Mouse (Mus musculus) embryo, embryonic 9.5 days (tissue): ENCODE data around the gene Mst1r.
A peak's percentile ranks its signal among the peaks of the same experiment; 100 is the strongest.

Experiments
- DNase-seq: peaks from one replicate; pipeline ENCODE4 v3.0.0-alpha.2; 2017; ENCODE audit errors: extremely low spot score

Gene Mst1r

GRCm38 (mm10) chr9:107914764-107915420 lies 8.2 kb downstream of the Mst1r start:
- no peak for DNase-seq

GRCm38 (mm10) chr9:107917895-107918608 lies 11.4 kb downstream of the Mst1r start:
- no peak for DNase-seq

DNA sequence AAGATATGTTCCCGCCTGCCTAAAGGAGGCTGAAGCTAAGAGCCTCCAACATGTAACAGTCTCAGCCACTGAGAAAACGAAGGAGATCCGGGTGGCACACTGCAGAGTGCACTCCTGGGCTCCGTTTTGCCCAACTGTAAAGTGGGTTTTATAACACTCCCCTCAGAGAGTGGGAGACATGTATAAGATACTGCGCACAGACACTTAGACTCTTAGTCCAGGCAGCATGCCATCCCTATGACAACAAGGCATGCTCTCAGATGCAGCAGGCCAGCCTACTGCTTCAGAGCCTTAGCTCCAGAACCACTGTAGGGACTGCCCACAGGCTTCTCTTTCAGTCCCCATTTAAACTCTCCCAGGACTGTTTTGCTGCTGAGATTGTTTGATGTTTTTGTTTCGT lies 12.2 kb downstream of the Mst1r start:
- no peak for DNase-seq

GRCm38 (mm10) chr9:107919441-107919840 lies 12.8 kb downstream of the Mst1r start:
- DNase-seq: no peak

GRCm38 (mm10) chr9:107923021-107923420 lies 16.3 kb downstream of the Mst1r start:
- no peak for DNase-seq

DNA sequence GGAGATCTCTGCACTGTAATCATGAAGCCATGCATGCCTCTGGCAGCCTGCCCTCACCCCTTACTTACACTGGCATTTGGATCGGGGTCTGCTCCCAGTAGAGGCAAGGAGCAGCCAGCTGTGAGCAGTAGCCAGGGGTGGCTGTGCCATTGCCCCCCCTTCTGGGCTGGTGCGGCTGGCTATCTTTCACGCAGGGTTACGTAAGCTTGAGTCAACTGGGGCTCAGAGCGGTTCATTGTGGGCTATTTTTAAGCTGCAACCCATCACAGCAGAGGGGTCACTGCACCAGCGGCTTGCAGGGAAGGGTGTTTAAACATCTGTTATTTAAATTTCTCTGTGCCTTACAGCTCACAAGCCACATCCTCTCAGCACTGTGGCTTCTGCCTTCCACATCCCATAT lies 17.3 kb downstream of the Mst1r start:
- DNase-seq: no peak

DNA sequence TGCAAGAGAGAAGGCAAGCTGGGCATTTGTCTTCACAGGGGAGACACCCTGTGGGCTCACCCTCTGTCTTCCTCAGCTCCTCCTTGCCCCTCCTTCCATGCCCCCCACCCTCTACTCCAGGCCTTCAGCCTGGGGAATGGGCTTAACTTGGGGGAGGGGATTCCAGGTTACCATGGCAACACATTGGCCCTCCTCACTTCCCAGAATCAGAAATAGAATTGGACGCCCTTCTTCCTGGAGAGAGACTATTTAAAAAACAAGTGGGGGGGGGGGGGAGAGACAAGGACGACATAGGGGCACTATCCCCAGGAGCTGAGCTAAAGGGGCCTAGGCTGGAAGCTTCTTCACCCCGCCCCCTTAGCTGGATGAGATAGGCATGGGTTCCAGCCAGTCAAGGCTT lies 18.6 kb downstream of the Mst1r start:
- DNase-seq: no peak

- no peak for DNase-seq
Measured at GRCm38 (mm10) chr9:107926920-107927420, 20.3 kb downstream of the Mst1r start.

DNA sequence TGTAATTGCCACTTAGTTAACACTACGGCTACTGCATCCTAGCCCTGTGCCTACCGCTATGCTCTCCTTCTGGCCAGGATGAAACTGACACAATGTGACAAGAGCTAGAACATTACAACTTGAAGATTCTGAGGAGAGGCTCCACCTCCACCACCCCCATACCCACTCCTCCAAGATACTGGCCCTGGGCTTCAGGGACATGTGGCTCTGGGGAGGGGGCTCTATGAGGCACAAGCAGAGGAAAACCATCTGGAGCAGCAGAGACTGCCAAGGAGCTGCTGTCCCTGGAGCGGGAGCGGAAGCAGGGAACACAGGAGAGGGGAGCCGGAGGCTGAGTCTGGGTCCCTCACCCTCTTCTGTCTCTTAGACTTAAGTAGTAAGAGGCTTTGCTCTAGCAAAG lies 21.1 kb downstream of the Mst1r start:
- no peak for DNase-seq

- no peak for DNase-seq
Measured at GRCm38 (mm10) chr9:107928169-107928568, 21.5 kb downstream of the Mst1r start, which contains the start of gene Actl11. Gene Actl11, plus strand, starts transcription at chr9:107928469.

DNA sequence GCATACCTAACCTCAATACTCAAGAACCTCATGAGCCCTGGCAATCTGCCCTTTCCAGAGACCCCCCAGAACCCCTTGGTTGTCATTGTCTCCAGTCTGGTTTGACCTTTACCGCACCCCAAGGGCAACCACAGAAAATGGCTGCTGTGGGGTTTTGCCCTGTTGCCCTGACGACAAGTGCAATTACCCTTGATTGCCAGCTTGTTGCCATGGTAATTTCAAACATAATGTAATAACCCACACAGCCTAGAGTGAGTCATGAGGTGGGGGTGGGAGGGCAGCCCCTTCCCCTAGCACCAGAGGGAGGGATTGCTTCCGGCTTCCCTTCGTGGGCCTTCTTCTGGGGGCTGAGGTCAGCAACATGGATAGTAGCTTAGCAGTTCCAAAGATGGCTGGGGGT lies 25.5 kb downstream of the Mst1r start:
- DNase-seq: no peak

DNA sequence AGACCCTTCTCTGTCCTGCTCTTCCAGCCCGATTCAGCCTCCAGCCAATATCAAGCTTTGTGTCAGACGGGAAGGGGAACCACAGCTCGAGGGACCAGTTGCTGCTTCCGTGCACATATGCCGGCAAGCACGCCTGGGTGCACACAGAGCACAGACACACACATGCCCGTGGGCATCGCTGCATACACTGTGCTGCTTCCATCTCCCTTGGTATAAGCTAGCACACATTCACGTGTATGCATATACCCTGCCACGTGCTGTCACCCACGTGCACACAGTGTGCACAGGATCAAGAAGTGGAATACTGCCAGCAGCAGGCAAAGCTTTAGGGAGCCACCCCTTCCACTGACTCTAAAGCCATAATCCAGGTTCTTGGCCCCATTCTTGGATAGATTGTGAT lies 27.5 kb downstream of the Mst1r start:
- DNase-seq: no peak

DNA sequence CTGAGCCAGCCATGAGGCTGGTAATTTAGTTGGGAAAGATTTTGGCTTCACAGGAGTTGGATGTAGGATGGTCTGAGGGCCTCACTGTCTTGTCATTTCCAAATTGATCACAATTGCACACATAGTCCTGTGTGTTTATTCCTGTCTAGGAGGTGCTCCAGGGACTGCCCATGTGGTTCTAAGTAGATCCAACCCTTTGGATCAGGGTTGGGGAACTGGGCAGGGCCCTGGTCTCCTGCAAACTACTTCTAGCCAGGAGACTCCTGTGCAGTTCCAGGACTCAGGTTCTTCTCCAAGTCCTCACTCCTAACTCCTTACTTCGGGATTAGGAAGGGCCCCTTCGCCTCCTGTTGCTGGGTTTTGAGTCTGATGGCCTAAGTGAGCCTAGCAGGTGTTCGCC lies 28.7 kb downstream of the Mst1r start, which contains the start of gene Camkv:
TSS of gene Camkv (plus strand) at position 301 of the 400 bp plus-strand sequence.
- DNase-seq: no peak

DNA sequence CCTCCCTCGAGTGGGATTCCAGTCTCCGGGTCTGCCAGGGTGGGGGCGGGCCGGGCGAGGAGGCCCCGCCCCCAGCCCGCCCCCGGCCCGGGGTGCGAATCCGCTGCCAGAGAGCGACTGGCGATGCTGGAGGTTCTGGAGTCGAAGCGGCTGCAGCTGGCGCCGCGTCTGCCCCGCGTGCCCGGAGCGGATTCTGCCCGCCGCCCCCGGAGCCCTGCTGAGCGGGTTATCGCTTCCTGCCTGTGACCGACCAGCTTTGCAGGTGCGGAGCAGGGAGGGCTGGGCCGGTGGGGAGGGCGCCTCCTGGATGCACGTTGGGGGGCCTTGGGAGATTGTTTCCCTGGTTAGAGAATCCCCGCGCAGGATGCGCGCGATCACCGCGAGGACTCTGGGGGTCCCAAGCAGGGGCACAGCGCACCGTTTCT lies 29.1 kb downstream of the Mst1r start:
- peak; percentile 67 for DNase-seq

GRCm38 (mm10) chr9:107936215-107936822 lies 29.6 kb downstream of the Mst1r start:
- peak; percentile 51 for DNase-seq

- DNase-seq: no peak
Measured at GRCm38 (mm10) chr9:107936831-107937230, 30.2 kb downstream of the Mst1r start.

DNA sequence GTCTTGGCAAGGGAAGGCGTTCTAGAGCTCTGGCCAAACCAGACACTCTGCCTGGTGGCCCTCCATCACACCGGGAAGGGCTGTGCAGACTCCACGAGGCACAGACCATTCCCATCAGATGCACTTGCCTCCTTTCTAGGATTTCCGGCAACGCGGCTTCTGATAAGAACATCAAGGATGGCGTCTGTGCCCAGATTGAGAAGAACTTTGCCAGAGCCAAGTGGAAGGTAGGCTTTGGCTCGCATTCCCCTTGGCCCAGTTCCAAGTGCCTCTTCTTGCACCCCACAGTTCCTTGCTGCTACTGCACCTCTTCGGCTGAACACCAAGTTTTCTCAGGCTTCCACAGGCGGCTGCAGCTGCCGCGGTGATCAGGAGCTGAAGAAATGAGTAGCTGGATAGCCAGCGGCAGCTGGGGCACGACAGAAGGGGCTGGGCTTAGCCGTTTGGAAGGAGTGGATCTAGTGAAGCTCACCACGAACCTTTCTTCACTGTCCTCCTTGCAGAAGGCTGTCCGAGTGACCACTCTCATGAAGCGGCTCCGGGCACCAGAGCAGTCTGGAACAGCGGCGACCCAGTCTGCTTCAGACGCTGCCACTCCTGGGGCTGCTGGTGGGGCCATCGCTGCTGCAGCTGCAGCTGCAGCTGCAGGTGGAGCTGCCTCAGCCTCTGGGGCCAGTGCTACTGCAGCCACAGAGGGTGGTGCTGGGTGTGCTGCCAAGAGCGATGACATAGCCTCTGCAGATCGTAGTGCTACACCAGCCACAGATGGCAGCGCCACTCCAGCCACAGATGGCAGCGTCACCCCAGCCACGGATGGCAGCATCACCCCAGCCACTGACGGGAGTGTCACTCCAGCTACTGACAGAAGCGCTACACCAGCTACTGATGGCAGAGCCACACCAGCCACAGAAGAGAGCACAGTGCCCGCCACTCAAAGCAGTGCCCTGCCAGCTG lies 40.8 kb downstream of the Mst1r start:
- DNase-seq: no peak

- no peak for DNase-seq
Measured at GRCm38 (mm10) chr9:107949184-107949921, 42.7 kb downstream of the Mst1r start.

DNA sequence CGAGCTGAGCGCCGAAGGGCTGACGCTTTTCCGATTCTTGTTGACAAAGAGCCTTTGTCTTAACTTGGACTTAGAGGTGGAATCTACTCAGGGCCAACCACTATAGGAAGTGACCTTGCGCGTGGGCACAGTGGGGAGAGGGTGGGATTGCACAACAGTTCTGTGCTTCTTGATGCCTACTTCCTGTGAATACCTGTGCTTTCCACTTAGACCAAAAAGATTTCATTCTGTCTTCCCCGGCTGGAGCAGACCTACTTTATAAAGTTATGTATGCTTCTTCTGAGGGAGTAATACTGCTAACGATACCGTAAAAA lies 43.2 kb downstream of the Mst1r start, which contains the start of gene Traip:
TSS of gene Traip (plus strand) at position 215 of the 314 bp plus-strand sequence.
- DNase-seq: no peak

- peak; percentile 87 for DNase-seq
Measured at GRCm38 (mm10) chr9:107950460-107951355, 44.0 kb downstream of the Mst1r start.
